Mouse (Mus musculus) gastrocnemius, adult 8-10 months (tissue): ENCODE data around the gene Tank. TPM values are rescaled to one million over a fixed set of nuclear protein-coding genes. Genes with fewer than 3 reads are reported as not detected.
A peak's percentile ranks its signal among the peaks of the same experiment; 100 is the strongest.

Experiments
- DNase-seq, 2 experiments: peaks; one replicate each; pipeline ENCODE4 v3.0.0; 2022; ENCODE audit warnings: low spot score in 2 of 2
- total RNA-seq, 4 experiments: library from RNA; stranded (reverse); gene quantifications; 2 replicates each; pipeline ENCODE4 v1.2.4; 2022

Gene Tank
- total RNA-seq, 4 experiments from 2014 or later: 14.3 to 20.7 (median 17.4) TPM

DNA sequence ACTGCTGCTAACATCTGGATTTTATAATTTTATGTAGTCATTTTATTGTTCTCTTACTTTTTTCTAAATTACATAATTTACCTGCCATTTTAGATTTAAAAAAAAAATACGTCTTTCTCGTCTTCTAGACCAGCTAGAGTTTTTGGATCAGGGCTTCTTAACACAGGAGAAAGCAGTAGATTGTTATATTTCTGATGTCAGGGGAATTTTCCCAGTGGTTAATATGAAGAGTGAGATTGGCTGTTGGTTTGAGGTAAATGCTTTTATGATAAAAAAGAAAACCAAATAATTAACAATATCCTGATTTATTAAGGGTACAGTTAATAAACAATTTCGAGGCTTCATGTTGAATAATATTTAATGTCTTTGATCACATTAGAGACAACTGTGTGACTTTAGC lies 1.7 kb downstream of the Tank start:
- DNase-seq: no peak

DNA sequence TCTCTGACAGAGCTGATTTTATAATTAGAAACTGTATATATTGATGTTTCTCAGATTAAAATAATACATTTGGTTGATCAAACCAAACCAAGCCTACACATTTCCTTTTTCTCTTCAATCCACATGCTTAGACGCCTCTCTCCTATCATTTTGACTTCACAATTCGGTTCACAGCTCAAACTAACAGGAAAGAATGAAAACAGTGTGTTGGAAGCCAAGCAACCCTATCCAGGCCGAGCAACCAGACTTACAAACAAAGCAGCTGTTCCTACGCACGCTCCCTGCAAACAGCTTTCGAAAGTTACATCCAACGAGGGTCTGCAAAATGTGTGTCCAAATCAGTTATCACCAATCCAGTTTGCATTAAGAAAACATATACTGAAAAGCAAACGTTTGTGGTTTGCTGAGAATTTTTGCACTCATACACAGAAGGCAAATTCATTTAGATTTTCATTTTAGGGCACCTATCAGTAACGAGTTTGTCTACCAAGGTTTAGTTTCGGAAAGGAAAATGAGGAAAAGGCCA lies 2.2 kb downstream of the Tank start:
- no peak for DNase-seq

DNA sequence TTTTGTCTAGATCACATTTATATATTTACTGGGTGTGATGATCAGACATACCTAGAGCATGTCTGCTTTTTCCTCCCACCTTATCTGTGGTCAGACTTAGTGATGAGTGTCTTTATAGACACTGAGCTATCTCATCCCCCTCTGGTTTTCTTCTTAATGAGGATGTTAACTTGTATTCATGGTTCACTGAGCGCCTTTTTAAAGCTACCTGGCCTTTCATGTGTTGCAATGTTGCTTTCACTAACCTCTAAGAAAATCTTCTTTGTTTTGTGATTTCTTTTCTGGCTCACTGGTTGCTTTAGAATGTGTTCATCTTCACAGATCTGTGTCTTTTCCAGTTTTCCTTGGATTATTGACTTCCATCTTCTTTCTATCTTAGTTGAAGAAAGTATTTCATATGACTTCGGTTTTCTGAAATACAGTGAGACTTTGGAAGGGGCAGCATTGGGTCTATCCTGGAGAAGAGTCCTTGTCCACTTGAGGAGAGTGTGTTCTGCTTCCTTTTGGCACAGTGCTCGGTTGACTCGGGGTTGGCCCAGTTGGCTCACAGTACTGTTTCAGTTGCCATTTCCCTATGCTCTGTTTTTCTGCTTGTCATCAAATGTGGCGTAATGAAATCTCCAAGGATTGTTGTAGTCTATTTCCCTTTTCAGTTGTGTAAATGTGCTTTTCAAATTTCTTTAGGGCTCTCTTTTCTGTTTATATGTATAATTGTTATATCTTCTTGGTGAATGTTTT lies 4.4 kb downstream of the Tank start:
- DNase-seq: no peak

DNA sequence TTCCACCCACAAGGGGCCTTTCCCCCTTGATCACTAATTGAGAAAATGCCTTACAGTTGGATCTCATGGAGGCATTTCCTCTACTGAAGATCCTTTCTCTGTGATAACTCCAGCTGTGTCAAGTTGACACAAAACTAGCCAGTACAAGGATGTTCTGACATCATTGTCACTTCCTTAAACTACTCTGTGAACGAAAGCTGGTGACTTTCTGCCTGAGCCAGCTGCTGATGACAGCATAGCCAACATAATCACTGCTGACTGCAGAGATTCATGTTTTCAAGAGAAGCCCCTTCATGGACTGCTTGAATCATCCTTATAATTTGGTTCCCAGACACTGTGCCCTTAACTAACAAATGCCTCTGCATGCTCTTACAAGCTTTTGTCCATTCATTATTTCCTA lies 7.1 kb downstream of the Tank start:
- no peak for DNase-seq

DNA sequence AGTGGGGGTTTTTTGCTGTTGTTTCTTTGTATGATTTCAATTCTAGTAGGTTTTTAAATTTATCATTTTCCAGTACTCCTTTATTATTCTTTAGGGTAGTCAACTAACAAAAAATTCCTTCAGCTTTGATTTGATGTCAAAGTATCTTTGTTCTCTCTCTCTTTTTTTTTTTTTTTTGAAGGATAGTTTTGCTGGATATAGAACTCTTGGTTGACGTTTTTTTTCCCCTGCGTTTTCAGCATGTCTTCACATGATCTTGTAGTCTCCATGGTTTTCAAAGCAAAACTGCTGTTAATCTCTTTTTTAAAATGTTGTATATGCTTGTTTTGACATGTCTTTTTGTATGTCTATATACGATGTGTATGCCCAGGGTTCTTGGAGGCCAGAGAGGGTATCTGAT lies 7.8 kb downstream of the Tank start:
- no peak for DNase-seq

DNA sequence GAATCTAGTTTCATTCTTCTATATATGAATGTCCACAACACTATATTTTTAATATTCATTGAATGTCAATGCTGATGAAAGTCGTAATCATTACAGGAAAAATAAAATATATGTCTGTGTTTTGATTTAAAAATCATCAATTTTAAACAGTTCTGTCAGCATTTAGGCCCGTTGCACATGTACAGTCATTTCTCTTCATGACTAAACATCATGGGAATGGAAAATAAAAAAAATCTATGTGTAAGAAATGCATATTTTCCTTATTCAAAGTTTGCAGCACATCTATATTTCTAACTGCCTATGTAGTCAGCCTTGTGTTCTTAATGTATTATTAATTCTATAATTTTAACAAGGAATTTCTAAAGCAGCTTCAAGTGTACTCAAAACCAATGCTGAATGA lies 12.4 kb downstream of the Tank start:
- no peak for DNase-seq

DNA sequence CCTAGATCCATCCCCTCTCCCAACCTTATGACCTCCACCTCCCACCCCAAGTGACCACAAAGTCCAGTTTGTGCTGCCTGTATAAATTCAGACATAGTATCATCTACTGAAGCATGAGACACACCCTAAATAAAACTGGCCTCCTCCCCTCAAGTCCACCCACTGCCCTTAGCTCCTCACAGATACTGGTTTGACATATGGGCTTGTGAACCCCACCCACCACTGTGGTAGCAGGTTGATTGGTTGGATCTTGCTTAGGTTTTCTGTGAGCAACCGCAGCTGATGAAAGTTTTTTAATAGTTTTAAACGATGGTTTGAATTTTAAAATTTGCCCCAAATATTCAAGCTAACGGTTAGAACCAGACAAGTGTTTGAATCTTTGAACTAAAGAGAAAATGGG lies 13.7 kb downstream of the Tank start:
- no peak for DNase-seq

DNA sequence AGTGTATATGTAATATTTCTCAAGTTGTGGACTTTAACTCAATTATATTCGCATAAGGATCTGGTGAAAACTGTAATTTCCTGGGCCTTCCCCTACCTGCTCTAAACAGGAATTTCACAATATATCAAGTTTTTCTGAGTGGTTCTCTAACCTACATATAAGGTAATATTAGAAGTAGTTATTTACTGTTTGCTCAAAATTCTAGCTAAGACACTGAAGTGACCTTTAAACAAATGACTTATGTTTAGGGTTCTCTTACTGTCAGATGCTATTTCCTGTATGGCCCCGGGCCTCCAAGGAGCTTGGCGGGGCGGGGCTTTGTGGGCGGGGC lies 14.3 kb downstream of the Tank start:
- no peak for DNase-seq

DNA sequence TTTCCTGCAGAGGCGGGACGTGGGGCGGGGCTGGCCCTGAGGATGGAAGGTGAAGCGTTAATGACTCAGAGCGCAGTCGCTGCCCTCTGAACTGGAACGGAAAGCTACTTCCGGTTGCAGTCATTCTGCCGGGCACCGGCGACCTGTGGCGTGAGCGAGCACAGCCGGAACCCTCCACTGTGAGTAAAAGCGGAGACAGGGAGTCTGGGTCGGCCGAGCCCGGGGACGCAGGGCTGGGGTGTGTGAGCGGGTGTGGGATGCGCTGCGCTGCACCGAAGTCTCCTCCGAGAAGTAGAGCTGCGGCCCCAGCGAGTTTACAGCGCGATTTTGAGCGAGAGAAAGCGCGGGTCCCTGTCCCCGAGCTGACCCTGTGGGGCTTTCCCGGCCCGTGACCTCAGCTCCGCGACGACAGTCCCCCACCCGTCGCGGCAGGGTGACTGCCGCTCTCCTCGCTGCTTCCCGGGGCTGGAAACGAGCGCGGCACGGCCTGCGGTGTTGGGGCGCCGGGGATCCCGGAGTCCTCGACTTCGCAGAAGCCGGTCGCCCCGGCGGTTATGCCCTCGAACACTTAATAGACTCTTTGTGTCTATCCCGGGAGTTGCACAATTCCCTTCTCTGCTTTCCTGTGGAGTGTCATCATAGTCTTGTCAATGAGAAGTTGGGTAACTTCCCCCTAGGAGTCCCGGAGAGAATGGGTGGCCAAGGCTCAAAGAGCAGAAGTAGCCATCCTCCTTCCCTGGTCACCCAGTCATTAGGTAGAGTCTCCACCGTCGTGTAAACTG lies 14.8 kb downstream of the Tank start:
- peak; percentile 86 to 90 for DNase-seq

DNA sequence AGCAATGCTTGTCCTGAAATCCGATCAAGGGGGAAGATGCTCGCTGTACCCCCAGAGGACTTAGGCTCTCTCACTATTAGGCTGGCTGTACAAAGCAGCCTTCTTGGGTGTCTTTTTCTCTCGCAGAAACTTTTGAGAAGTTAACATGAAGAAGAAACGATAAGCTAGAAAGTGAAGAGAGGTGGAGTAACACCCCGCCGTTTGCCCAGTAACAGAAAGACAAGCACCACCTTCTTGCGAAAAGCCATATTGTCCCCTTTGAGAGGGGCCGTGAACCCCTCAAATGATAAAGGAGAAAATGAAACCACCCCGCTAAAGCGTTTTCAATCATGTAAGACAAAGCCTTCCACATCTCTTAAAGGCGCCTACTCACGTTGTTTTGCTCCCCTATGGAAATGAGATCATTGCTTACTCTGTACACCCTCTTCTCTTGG lies 15.5 kb downstream of the Tank start:
- DNase-seq: no peak

DNA sequence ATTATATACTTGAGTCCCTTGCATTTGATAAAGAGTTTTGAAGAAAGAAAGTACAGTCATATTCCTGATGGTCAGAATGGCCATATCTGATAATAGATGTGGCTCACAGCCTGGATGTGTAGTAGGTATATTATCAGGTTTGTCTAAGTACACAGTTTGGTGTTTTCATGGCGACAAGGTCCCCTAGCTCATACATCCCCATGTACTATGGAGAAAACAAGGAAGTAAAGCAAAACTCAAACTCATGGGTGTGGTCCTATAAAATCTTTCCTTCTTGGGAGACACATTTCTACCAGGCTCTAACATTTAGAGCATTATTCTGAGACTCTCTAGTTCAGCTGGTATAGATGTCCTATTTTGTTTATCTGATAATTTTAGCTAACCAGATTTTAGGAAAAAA lies 21.3 kb downstream of the Tank start:
- no peak for DNase-seq

DNA sequence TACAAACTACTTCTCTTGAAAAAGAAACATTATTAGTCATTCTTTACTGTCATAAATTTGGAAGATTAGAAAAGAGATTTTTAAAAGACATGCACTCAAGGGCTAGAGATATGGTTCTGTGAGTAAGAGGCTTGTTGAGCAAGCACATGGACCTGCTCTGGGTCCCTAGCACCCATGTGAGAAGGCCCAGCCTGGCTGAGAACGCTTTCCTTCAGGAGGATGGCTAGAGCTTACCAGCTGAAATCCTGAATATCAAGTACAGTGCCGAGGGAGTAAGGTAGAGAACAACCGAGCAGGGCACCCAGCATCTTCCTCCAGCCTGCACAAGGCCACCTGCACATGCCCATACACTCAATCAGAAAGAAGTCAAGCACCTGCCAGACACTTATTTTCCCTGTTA lies 25.1 kb downstream of the Tank start:
- no peak for DNase-seq

DNA sequence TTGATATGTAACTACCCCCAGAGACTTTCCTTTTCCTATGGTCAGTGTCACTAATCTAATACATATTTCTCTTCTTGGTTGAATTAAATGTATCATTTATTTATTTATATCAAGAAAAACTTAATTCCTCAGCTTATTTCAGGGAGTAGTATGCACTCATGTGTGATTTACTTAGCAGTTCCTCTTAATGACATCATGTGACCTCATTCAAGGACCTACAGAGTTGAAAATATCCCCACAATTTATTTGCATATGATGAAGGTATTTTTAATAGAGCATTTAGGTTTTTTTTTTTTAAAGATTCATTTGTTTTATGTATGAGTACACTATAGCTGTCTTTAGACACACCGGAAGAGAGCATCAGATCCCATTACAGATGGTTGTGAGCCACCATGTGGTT lies 28.6 kb downstream of the Tank start:
- no peak for DNase-seq

DNA sequence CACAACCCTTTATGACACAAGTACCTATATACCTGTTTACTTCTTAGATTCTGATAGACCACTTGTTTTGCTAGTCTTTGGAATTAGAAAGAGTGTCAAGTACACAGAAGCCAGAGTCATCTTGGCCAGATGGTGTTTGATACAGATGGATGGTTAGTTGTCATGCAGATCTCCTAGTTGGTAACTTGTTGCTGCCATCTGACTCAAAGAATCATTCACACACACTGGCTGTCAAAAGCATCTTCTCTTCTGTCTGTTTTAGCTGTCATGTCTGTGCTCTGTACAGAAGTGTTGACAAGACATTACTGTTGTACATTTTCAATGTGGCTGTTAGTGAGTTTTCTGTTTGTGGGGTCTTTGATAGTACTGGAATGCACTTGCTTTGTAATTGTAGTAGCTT lies 45.6 kb downstream of the Tank start:
- DNase-seq: no peak

DNA sequence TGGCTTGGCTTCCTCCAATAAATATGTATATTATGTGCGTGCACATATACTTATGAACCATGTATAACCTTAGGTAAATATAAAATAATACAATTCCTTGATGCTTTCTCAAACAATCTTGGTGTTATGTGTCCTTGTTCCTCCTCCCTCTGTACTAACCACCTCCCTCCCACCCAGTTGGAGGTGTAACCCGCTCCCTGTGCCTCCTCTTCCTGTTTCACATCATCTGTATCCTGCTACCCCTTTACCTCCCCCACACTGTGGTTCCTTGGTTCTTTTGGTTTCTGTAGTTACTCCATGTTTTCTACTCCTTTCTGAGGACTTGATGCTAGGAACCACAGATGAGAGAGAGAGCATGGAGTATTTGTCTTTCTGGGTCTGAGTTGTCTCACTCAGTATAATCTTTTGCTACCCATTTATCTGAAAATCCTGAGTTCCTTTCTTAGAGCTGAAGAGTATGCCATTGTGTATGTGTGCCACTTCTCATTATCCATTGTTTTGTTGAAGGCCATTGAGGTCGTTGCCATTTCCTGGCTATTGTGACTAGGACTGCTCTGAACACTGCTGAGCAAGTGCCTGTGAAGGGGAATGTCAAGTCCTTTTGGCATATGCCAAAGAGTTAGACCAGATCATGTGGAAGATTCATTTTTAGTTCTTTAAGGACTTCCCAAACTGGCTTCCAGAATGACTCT lies 52.6 kb downstream of the Tank start:
- DNase-seq: no peak

DNA sequence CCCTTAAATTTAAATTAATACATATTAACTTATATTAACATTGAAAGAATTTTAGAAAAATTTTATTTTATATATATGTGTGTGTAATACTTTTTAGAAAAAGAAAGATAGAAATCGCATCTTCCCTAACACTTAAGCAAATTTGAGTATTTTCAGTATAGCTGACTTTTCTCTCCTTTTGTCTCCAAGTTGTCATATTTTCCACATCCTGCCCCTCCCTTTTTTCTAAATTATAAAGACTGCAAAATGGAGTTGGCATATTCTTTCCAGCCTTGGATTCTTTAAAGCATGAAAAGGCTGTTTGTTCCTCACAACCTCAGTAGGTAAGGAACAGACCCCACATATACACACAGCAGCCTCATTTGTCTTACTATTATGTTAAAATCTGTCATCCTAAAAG lies 56.7 kb downstream of the Tank start:
- no peak for DNase-seq

DNA sequence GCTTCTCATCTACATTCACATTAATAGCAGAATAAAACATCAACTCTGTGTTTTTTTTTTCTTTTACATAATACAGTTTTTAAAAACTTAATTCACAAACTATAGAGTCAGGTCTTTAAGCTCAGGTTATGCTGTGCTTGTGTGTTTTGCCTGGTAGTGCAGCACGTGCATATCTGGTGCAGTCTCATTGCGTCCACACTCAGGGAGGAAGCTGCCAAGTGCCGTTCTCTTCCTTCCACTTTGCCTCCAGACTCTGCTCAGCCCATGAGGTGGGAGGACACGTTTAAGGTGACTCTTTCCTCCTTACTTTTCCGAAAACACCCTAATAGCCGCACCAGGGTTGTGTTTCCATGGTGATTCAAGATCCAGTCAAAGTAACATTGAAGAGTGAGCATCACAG lies 59.8 kb downstream of the Tank start:
- no peak for DNase-seq

DNA sequence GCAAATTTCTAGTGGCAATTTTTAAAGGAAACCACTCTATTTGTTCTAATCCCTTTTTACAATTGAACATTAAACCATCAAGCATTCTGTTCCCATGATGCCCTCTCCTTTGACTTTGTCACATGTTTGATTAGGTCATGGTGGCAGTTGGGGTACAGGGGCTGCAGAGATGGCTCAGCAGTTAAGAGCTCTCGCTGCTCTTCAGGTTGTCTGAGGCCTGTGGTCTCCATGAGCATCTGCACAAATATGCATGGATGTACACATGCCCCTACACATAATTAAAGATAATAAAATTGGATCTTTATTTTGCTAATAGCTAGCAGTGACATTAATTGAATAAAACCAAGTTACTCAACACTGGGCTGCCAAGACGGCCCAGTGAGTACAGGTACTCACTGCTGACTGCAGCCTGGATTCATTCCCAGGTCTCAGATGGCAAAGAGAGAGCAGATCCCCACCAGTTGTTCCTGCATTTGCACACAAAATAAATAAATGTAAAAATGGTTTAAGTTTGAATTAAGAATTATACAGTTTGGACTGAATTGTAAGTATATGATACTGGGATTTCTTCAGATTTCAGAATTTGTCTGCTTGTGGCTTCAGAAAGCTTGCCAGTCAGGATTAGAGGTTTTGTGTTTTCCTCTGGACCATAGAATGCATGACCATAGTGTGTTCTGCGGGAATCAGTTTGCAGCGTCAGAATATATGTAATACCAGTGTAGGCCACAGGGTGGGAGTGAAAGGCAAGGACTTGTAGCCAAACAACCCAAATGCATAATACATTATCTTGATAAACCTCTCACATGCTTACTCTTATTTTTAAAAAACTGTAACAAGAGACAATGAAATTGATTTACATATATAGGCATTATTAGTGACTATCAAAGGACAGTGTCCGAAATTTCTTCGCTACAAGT lies 64.3 kb downstream of the Tank start:
- no peak for DNase-seq

DNA sequence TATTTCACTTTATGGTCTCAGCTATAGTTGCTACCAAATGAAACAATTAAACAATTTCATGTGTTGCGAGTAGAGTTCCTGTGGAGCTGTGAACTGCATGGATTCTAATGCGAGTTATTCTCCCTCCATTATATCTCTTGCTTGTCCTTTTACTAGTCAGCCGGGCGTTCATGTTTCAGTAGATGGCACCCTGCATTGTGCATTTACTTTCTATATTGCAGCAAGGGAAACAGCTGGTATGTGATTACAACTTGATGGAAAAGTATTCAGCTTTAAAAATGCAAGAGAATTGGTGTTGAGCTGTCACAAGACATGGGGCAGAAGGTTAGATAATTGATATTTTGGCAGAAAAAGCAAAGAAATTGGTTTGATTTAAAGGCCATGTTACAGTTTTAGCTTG lies 72.8 kb downstream of the Tank start:
- no peak for DNase-seq

DNA sequence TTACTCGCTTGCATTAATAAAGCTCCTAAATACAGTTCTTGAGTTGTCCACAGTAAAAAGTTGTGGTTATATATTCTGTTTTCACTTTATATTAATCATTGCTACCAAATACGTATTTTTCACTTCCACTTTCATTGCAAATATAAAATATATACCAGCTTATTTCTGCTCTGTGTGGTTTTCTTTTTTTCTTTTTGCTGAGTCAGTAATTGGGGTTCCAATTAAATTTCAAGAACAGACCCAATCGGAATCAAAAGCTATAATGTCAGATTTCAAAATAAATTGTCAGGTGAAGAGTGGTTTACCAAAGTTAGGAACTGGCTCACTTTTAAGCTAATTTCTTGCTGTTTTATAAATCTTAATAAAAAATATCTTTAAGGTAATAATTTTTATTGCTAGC lies 73.3 kb downstream of the Tank start:
- no peak for DNase-seq

DNA sequence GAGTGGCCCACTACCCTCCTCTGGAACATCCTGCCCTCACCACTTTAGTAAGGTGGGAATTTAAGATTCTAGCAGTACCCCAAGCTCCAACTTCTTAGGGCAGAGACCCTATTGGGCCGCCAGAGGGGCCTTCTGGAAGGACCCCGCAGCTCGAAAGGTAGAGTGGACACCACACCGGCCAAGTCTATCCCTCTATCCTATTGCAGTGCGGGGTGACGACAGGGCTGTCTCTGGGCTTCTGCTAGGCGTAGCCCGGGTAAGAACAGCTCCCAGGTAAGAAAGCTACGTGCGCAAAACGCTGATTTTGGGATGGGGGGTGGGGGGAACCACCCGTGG lies 76.6 kb downstream of the Tank start:
- DNase-seq: no peak
